Mouse (Mus musculus): ENCODE data around the gene Sik2. TPM values are rescaled to one million over a fixed set of nuclear protein-coding genes. Genes with fewer than 3 reads are reported as not detected.

The Sik2 gene
- polyA plus RNA-seq, 1 experiment from 2014 or later = 16.2 TPM

DNA sequence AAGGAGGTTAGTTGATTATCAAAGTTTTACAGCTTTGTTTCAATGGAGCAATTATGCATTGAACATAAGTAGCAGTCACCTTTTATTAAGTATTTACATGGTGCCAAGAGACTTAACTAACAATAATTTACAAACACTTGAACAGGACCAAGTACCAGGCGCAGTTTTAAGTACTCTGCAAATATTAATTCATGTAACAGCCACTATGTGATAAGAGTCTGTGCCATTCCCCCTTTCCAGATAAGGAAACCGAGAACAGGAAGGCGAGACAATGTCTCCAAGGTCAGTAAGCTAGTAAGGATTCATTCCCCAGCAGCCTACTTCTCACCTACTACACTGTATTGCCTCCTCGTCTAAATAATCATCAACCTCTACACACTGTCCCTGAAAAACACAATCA lies 83.1 kb downstream of the Sik2 start:
- Histone ChIP-seq H3K27ac (no peak overlapping the region), H3K9ac (no peak overlapping the region), H3K4me3 (replicated peaks) (no peak overlapping the region), H3K36me3 (replicated peaks) (peaks cover 5% of the 10 kb centered on the region; the same call in 1 of the 2 replicates), H3K4me2 (no peak overlapping the region), H3K27me3 (no peaks in the 10 kb centered on the region), H3K9me3 (no peaks in the 10 kb centered on the region), H3K4me1 (no peaks in the 10 kb centered on the region)
- no peak for ATAC-seq (ENCODE audit: low FRiP score)
- WGBS = 93% methylated on average over 4 of the region's 4 CpGs

DNA sequence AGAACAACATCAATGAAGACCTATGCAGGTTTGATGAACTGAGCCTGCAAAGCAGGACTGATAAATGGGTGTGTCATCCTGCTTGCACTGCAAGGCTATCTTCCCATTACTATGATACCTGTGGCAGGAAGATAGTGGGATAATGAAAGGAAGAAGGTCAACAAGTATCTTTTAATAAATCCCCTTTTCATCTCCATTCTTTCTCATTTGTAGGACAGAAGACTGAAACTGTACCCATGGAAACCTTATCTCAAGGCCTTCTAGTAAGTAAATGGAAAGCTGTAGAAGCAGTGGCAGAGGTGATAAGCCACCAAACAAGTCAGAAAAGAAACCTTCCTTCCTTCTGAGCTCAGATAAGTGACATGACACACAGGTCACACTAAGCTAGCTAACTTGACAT lies 84.4 kb downstream of the Sik2 start:
- no peaks in the 10 kb centered on the region for H3K27me3 ChIP-seq
- no peak overlapping the region for H3K4me2 ChIP-seq
- peaks cover 5% of the 10 kb centered on the region; the same call in 1 of the 2 replicates for H3K36me3 ChIP-seq (replicated peaks)
- H3K4me3 ChIP-seq (replicated peaks) = no peak overlapping the region
- no peak overlapping the region for H3K27ac ChIP-seq
- no peak overlapping the region for H3K9ac ChIP-seq
- no peaks in the 10 kb centered on the region for H3K4me1 ChIP-seq
- H3K9me3 ChIP-seq = no peaks in the 10 kb centered on the region
- no peak for ATAC-seq (ENCODE audit: low FRiP score)

DNA sequence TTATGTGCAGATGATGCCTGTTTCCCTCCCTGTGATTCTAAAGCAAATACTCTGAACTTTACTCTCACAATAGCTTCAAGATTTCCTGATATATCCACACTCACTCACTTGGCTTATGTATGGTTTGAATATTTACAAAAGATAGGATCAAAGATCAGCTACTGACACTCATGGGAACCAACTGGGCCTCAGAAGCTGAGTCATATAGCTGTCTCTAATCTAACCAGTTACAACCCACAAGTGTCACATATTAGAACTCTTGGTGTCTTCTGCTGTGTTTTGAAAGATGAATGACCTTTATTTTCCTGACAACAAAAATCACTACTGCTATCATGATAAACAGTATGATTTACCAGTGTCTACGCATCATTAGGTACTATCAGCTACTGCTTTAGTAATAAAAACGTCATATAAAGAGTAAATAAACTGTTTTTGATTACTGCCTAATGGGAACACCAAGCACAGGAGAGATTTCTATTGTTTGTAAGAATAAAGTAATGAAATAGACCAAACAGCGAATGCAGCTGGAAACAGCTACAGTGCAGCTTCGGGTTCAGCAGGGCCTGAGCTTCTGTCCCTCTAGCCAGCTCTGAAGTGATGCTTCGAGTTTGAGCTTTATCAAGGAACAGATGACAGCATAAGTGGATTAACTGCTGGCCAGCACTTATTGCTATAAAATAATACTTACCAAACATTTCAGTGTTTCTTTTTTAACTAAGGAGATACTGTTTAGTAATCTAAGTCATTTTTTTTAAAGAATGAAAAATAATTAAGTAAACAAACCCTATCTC lies 86.3 kb downstream of the Sik2 start:
- WGBS = 86% methylated on average over 5 of the region's 5 CpGs
- peaks cover under 1% of the 10 kb centered on the region; the same call in 1 of the 2 replicates for H3K36me3 ChIP-seq (replicated peaks)
- ATAC-seq (ENCODE audit: low FRiP score) = no peak
- H3K9me3 ChIP-seq = no peaks in the 10 kb centered on the region
- no peaks in the 10 kb centered on the region for H3K4me1 ChIP-seq
- H3K4me3 ChIP-seq (replicated peaks) = no peak overlapping the region
- no peak overlapping the region for H3K9ac ChIP-seq
- no peaks in the 10 kb centered on the region for H3K27me3 ChIP-seq
- no peak overlapping the region for H3K27ac ChIP-seq
- H3K4me2 ChIP-seq = no peak overlapping the region

DNA sequence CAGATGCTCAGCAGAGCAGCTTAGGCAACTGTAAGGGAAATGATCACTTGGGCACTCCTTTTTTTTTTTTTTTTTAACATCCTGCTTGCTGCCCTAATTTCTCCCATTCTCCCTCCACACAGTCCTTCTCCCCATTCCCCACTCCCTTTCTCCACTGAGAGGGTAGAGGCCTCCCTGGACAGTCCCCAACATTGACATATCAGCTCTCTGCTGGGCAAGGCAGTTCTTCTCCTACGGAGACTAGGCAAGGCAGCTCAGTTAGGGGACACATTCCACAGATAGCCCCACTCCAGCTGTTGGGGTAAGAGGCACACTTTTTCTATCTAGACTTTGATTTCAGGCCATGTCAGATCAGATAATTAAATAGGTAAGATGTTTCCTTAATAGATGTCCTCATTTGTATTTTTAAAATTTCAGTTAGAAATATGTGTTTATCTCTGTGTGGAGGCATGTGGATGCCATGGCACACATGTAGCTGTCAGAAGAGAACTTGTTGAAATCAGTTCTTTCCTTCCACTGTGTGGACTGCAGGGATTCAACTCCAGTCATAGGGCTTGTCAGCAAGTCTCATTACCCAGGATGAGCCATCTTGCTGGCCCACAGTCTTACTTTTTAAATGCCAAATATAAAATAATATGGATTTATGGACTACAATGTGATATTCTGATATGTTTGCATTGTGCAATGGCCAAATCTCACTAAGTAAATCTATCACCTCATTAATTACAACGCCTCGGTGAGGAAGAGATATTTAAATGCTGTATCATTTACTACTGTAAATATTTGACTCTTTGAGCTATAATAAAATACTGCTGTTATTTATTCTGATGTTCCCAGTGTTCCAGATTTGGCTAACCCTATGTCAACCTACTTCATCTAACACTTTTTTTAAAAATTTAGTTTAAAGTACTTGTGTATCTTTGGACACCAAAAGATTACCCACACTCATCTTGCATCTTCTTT lies 87.7 kb downstream of the Sik2 start:
- no peaks in the 10 kb centered on the region for H3K9me3 ChIP-seq
- no peak overlapping the region for H3K4me3 ChIP-seq (replicated peaks)
- no peak overlapping the region for H3K27ac ChIP-seq
- ATAC-seq (ENCODE audit: low FRiP score) = no peak
- no peaks in the 10 kb centered on the region for H3K4me1 ChIP-seq
- H3K4me2 ChIP-seq = no peak overlapping the region
- WGBS = 96% methylated on average over 3 of the region's 3 CpGs
- no peaks in the 10 kb centered on the region for H3K27me3 ChIP-seq
- no peaks in the 10 kb centered on the region for H3K36me3 ChIP-seq (replicated peaks)
- H3K9ac ChIP-seq = no peak overlapping the region

DNA sequence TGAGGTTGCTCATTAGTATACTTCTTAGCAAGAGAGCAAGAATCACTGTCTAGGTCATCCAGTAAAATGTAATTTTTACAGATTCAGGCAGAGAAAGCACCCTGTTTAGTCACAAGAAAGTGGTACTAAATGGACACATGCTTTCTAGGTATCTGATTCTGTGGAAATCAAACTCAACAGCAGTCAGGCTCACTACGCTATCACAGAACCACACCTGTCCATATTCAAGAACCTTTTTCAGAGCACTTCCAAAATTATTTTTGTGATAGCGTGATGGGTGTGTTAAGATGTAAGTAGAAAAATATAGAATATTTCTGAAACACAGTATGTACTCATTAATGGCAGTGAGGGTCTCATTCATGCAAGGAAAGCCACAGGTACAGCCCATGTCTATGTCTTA lies 89.3 kb downstream of the Sik2 start:
- no peak overlapping the region for H3K4me3 ChIP-seq (replicated peaks)
- H3K9ac ChIP-seq = no peak overlapping the region
- no peaks in the 10 kb centered on the region for H3K4me1 ChIP-seq
- no peak overlapping the region for H3K4me2 ChIP-seq
- WGBS = 99% methylated on average over 2 of the region's 2 CpGs
- H3K36me3 ChIP-seq (replicated peaks) = no peaks in the 10 kb centered on the region
- no peaks in the 10 kb centered on the region for H3K27me3 ChIP-seq
- ATAC-seq (ENCODE audit: low FRiP score) = no peak
- H3K9me3 ChIP-seq = no peaks in the 10 kb centered on the region
- H3K27ac ChIP-seq = no peak overlapping the region

DNA sequence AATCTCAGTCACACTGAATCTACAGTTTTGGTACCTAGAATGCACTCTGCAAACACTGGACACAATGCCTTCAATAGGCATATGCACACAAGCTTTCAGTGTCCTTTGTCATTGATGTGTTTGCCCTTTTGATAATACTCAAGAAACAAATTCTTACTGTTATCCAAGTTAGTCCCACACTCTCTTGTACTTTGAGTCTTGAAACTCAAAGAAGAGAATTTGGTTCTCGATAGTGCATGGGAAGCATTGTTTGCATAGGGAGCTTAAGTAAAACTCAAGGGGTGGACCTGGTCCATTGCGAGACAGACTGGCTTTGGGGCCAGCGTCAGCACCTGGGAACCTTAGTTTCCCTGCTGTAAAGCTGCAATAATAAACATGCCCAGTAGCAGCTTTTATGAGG lies 90.7 kb downstream of the Sik2 start:
- Histone ChIP-seq H3K27me3 (no peaks in the 10 kb centered on the region), H3K9me3 (no peaks in the 10 kb centered on the region), H3K4me2 (no peak overlapping the region), H3K4me3 (replicated peaks) (no peak overlapping the region), H3K27ac (no peak overlapping the region), H3K36me3 (replicated peaks) (no peaks in the 10 kb centered on the region), H3K4me1 (no peaks in the 10 kb centered on the region), H3K9ac (no peak overlapping the region)
- 87% methylated on average over 3 of the region's 3 CpGs for WGBS
- ATAC-seq (ENCODE audit: low FRiP score) = no peak

DNA sequence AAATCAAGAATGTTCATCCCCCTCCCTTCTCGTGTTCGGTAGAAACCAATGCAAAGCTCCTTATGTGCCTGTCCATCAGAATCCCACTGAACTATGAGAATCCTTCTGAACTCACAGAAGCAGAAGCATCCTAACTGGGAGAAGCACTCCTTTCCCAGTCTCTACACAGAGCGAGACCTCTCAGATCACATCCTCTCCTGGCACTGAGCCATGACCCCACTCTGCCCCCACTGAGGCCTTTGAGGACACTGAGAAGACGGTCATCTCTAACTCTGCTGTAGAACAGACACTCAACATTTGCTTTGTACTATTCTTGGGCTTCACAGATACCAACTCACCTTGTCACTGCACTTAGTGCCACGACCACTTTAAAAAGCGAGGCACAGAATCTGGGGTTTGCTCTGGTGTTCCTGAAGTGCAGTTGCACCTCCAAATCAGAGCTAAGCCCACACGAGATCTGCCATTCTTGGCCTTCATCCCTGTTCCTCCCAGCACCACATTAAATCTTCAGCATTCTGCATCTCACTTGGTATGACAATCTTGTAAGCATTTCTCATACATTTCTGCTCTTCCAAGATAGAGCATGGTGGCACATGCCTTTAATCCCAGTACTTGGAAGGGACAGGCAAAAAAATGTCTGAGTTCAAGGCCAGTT lies 96.9 kb downstream of the Sik2 start:
- no peak for ATAC-seq (ENCODE audit: low FRiP score)
- no peaks in the 10 kb centered on the region for H3K4me1 ChIP-seq
- 90% methylated on average over 7 of the region's 7 CpGs for WGBS

DNA sequence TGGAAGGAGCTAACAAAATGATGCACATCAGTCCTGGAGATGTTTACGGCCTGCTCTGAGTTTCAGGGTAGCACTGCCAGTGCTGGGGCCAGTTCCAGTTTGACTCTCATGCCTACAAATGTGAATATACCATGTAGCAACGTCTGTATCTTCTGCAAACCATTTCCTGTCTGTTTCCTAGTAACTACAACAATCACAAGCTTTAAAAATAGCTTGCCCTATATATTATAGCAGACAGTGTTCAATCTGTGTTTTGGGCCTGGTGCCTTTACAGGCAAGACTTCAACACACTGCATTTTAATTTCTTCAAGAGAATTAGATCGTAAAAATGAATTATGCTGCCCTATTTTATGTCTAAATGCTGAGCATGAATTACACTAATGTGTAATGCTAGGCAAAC lies 103.6 kb downstream of the Sik2 start:
- no peaks in the 10 kb centered on the region for H3K27me3 ChIP-seq
- no peak for ATAC-seq (ENCODE audit: low FRiP score)
- 0 out of 2 replicates have a peak, but pooled peaks cover 3% of the 10 kb centered on the region for H3K36me3 ChIP-seq (replicated peaks)
- H3K4me2 ChIP-seq = no peak overlapping the region
- H3K4me1 ChIP-seq = no peaks in the 10 kb centered on the region
- no peak overlapping the region for H3K27ac ChIP-seq
- WGBS = 89% methylated on average over 3 of the region's 3 CpGs
- H3K9me3 ChIP-seq = no peaks in the 10 kb centered on the region
- no peak overlapping the region for H3K4me3 ChIP-seq (replicated peaks)
- no peak overlapping the region for H3K9ac ChIP-seq

More for the DNA sequence above, 96.9 kb downstream of the Sik2 start:
- H3K36me3 ChIP-seq (replicated peaks) = 0 out of 2 replicates have a peak, but pooled peaks cover 3% of the 10 kb centered on the region
- no peaks in the 10 kb centered on the region for H3K27me3 ChIP-seq
- no peaks in the 10 kb centered on the region for H3K9me3 ChIP-seq
- H3K4me3 ChIP-seq (replicated peaks) = no peak overlapping the region
- no peak overlapping the region for H3K9ac ChIP-seq
- H3K4me2 ChIP-seq = no peak overlapping the region
- H3K27ac ChIP-seq = no peak overlapping the region

DNA sequence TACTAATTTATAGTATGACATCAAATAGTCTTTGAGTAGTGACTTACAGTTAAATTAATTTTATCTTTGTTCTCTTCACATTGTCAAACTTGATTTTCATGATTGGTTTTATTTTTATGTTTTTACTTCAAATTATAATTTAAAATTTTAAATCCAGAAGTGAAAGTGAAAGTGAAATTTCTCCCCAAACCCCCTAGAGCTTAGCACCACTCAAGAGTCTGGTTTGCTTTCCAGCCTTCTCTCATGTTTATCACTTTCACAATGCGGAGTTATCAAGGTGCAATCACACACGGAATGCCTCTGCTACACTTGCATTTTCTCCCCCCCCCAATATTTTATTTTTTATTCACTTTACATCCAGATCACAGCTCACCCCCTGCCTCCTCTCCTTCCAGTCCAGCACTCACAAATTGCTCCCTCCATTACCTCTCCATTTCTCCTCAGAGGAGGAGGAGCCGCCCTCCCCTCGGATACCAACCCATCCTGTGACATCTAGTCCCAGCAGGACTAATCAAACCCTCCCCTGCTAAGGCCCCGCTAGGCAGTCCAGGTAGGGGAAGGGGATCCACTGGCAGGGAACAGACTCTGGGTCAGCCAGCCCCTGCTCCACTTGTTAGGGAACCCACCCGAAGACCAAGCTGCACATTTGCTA lies 104.6 kb downstream of the Sik2 start:
- Histone ChIP-seq H3K27me3 (no peaks in the 10 kb centered on the region), H3K9ac (no peak overlapping the region), H3K27ac (no peak overlapping the region), H3K4me3 (replicated peaks) (no peak overlapping the region), H3K4me1 (no peaks in the 10 kb centered on the region), H3K9me3 (no peaks in the 10 kb centered on the region), H3K4me2 (no peak overlapping the region), H3K36me3 (replicated peaks) (0 out of 2 replicates have a peak, but pooled peaks cover 3% of the 10 kb centered on the region)
- no peak for ATAC-seq (ENCODE audit: low FRiP score)
- 84% methylated on average over 6 of the region's 6 CpGs for WGBS

DNA sequence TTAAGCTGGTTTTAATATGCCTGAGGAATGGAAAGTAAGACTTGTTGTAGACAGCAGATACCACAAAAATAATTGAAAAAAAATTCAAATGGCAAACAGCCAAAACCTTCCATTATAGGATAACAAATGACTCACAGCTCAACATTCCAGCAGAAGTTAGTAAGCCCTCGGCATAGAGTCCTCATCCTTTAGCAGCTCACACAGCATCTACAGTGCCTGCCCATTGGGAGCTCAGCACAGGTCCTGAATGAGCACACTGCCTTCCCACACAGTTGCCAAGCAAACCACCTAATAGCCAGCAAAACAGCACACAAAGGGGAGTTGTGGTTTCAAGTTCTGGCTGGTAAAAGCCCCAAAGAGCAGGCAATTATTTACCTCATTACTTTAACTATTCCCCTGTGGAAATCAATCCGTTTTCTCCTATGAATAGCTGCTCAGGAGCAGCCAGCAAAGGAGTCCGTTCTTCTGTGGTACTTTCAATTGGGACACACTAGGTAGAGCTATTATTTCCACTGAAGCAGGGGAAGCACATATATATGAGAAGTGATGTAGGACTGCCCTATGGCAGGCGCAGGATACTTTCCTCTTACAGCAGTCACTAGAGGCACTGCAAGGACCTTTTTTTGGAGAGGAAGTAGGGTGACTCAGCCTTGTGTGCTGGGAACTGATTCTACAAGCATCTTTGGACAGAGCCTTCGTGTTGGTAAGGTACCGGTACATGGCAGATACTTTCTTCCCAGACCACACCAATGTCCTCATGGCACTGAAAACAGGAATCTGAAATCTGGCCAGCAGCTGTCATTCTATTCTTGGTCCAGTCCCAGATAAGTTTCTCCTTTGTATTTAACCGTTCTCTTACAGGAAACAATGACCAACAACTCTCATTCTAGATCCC lies 108.6 kb downstream of the Sik2 start:
- no peaks in the 10 kb centered on the region for H3K4me1 ChIP-seq
- no peaks in the 10 kb centered on the region for H3K9me3 ChIP-seq
- no peak overlapping the region for H3K4me2 ChIP-seq
- H3K4me3 ChIP-seq (replicated peaks) = no peak overlapping the region
- no peak overlapping the region for H3K27ac ChIP-seq
- peaks cover 32% of the 10 kb centered on the region for H3K36me3 ChIP-seq (replicated peaks)
- H3K9ac ChIP-seq = no peak overlapping the region
- no peak for ATAC-seq (ENCODE audit: low FRiP score)
- H3K27me3 ChIP-seq = no peaks in the 10 kb centered on the region
- WGBS = 65% methylated on average over 7 of the region's 7 CpGs

DNA sequence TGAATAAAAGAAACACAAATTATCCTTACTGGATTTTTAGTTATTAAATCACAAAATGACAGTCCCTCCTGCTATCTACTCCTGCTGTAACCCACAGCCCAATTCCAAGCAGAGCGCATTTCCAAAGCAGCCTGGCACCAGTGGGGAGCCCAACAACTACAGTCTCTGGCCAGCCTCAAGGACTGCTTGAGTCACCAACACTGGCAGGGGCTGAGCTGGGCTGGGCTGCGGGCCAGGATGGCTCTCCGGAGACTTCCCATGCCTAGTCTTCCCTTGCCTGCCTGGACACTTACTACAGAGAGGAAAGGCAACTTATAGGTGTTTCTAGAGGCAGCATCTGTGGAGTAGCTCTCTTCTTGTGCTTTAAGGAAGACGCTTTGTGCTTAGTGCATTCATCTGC lies 115.2 kb downstream of the Sik2 start:
- H3K9me3 ChIP-seq = no peaks in the 10 kb centered on the region
- H3K9ac ChIP-seq = no peak overlapping the region
- no peak overlapping the region for H3K4me3 ChIP-seq (replicated peaks)
- no peaks in the 10 kb centered on the region for H3K27me3 ChIP-seq
- no peak overlapping the region for H3K27ac ChIP-seq
- no peak overlapping the region for H3K4me2 ChIP-seq
- peaks cover 57% of the 10 kb centered on the region for H3K36me3 ChIP-seq (replicated peaks)
- WGBS = 94% methylated on average over 4 of the region's 4 CpGs
- no peak for ATAC-seq (ENCODE audit: low FRiP score)
- no peaks in the 10 kb centered on the region for H3K4me1 ChIP-seq

All from forebrain, embryonic 12.5 days (tissue).